Mouse (Mus musculus) lung, embryonic 16.5 days (tissue): ENCODE data around the gene Sirpa. TPM values are rescaled to one million over a fixed set of nuclear protein-coding genes. Genes with fewer than 3 reads are reported as not detected.
A peak's percentile ranks its signal among the peaks of the same experiment; 100 is the strongest.

Source experiments
- ATAC-seq: fragments of 200-750 bp; cut with Nextera tagmentation; 2 replicates; pipeline ENCODE4 v1.8.0; 2017; ENCODE audit warnings: low read depth, mild to moderate bottlenecking, moderate library complexity
- H3K27ac ChIP-seq: fragments of 300-500 bp; sonication (generic); 2 replicates; pipeline ENCODE4 v1.5.1; 2014; ENCODE audit warnings: mild to moderate bottlenecking, control low read depth, low read length
- H3K27me3 ChIP-seq: fragments of 300-500 bp; sonication (generic); 2 replicates; pipeline ENCODE4 v1.6.1; 2014; ENCODE audit warnings: low read depth, low read length, mixed read lengths; ENCODE audit not compliant: control insufficient read depth, insufficient read depth
- H3K36me3 ChIP-seq: fragments of 300-500 bp; sonication (generic); 2 replicates; pipeline ENCODE4 v1.6.1; 2014; ENCODE audit warnings: low read length; ENCODE audit not compliant: control insufficient read depth, insufficient read depth
- H3K4me1 ChIP-seq: fragments of 300-500 bp; sonication (generic); replicated peaks from 2 replicates; pipeline ENCODE4 v1.6.1; 2014; ENCODE audit warnings: low read length, mixed read lengths; ENCODE audit not compliant: control insufficient read depth, insufficient read depth
- H3K4me2 ChIP-seq: fragments of 300-500 bp; sonication (generic); 2 replicates; pipeline ENCODE4 v1.6.1; 2014; ENCODE audit warnings: low read depth, low read length, control low read depth
- H3K4me3 ChIP-seq: fragments of 300-500 bp; sonication (generic); 2 replicates; pipeline ENCODE4 v1.5.1; 2014; ENCODE audit warnings: mild to moderate bottlenecking, low read length, control low read depth
- H3K9ac ChIP-seq: fragments of 300-500 bp; sonication (generic); 2 replicates; pipeline ENCODE4 v1.6.1; 2014; ENCODE audit warnings: low read length, control low read depth
- H3K9me3 ChIP-seq: fragments of 300-500 bp; sonication (generic); 2 replicates; pipeline ENCODE4 v1.6.1; 2016; ENCODE audit warnings: low read length; ENCODE audit not compliant: control insufficient read depth
- WGBS: fragments of 180-500 bp; shearing (Covaris S2); extraction: QIAGEN DNeasy Blood & Tissue Kit; methylation state at CpG from one replicate; pipeline ENCODE4 v1.1.7; 2014; 5-methylcytosine and 5-hydroxymethylcytosine counted together
- polyA plus RNA-seq: library from polyadenylated mRNA; unstranded; fragments of >200 nt; fragmentation: Nextera tagmentation; extraction: Ambion mirVana; gene quantifications from 2 replicates; pipeline ENCODE4 v1.2.1, GENCODE M21; 2015

The Sirpa gene
- polyA plus RNA-seq, 1 experiment from 2014 or later, result 20.5 TPM

DNA sequence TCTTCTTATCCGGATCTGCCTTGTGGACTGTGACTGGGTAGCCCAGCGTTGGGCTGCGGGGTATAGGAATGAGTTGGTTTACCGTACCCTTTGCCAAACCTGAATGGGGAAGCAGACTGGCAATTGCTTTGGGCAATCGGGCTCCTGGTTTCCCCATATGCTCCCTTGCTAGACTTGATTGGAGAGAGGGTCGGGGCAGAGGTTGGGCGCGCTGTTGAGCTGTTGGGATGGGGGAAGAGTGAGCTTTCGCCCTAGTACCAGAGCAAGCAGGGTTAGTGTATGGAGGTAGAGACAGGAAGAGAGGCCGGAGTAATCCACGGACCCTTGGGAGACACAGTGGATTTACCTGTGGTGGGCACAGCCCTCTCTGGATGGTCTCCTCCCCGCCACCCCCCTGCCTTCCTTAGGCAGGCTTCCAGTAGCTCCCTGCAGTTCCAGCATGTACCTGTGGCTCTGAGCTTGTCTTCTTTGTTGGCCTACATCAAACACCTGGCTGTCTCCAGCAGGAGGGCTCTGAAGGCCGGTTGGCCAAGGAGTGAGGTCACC is 1.3 kb downstream of the Sirpa start:
- no peaks in the 10 kb centered on the region for H3K9me3 ChIP-seq
- peak overlapping the region; percentile 55 for H3K4me3 ChIP-seq
- H3K4me1 ChIP-seq, result peaks cover 13% of the 10 kb centered on the region
- peaks cover 3% of the 10 kb centered on the region for H3K27me3 ChIP-seq
- WGBS, result 8% methylated on average over 13 of the region's 13 CpGs
- H3K9ac ChIP-seq, result peak overlapping the region; percentile 83
- H3K36me3 ChIP-seq, result no peaks in the 10 kb centered on the region
- H3K4me2 ChIP-seq, result peak overlapping the region; percentile 88
- no peak for ATAC-seq
- peak overlapping the region; percentile 86; the same call in 1 of the 2 replicates for H3K27ac ChIP-seq

DNA sequence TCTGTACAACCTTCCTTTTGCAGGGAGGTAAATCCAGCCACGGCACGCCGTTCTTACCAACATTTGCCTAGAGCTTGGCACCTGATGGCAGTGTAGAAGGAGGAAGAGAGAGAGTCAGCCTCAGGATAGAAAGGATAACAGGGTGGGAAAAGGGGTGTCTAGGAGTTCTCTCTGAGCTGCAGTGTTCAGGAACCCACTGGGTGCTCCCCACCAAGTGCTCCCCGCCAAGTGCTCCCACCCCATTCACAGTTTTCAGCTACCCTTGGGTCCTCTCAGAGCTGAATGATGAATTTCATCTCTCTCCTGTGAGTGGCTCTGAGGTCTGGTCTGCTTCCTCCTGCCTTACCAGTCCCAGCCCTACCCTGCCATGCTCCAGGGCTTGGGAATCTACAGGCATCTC is 1.9 kb downstream of the Sirpa start:
- ATAC-seq, result no peak
- no peak overlapping the region for H3K27ac ChIP-seq
- peak overlapping the region; percentile 88 for H3K4me2 ChIP-seq
- H3K4me1 ChIP-seq, result peaks cover 13% of the 10 kb centered on the region
- H3K36me3 ChIP-seq, result no peaks in the 10 kb centered on the region
- 54% methylated on average over 4 of the region's 4 CpGs for WGBS
- no peaks in the 10 kb centered on the region for H3K9me3 ChIP-seq
- peak overlapping the region; percentile 34 for H3K9ac ChIP-seq
- H3K27me3 ChIP-seq, result peaks cover 3% of the 10 kb centered on the region
- peak overlapping the region; percentile 55 for H3K4me3 ChIP-seq

DNA sequence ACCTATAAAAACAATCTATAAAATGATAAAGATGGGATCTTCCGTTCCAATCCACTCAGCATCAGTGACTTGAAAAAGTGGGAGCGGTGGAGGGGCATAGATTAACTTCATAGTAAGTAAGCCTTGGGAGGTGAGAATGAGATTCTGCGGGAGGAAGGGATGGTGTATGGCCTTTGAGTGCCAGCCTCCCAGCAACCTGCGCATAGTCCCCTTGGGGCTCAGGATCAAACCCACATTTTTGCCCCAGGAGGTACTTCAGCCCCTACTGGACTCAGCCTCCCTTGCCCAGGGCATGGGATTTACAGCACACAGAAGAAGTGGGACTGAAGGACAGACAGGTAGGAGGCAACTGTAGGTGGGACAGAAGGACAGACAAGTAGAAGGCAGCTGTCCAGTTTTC is 2.6 kb downstream of the Sirpa start:
- H3K36me3 ChIP-seq, result no peaks in the 10 kb centered on the region
- H3K4me1 ChIP-seq, result peaks cover 13% of the 10 kb centered on the region
- H3K27ac ChIP-seq, result no peak overlapping the region; the same call in 1 of the 2 replicates
- ATAC-seq, result no peak
- no peak overlapping the region for H3K9ac ChIP-seq
- H3K9me3 ChIP-seq, result no peaks in the 10 kb centered on the region
- peaks cover 3% of the 10 kb centered on the region for H3K27me3 ChIP-seq
- no peak overlapping the region for H3K4me3 ChIP-seq
- 67% methylated on average over 4 of the region's 4 CpGs for WGBS
- H3K4me2 ChIP-seq, result no peak overlapping the region

DNA sequence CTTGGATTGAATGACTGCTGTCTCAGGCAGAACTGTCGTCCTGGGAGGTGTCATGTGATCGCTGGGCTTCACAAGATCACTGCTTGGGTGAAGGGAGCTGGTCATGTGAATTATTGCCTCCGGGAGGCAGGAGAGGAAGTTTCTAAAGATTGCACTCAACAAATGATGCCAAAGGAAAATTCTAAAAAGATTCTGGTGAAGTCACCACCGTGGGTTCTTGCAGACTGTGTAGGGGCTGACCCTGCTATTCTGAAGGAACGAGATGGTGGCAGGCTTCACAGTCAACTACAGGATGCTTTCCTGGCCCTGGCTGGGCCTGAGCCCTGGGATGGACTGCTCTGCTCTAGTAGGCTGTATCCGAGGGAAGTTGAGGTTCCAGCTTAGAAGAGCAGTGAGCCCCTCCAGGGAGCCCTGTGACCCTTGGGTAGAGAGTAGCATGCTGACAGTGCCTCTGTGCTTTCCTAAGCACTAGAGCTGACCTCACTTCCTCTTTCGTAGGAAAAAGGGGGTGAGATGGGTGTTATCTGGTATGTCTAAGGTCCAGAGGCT is 3.1 kb downstream of the Sirpa start:
- no peak overlapping the region for H3K4me3 ChIP-seq
- no peak for ATAC-seq
- H3K27ac ChIP-seq, result no peak overlapping the region; the same call in 1 of the 2 replicates
- H3K9ac ChIP-seq, result no peak overlapping the region
- no peaks in the 10 kb centered on the region for H3K9me3 ChIP-seq
- H3K4me1 ChIP-seq, result peaks cover 13% of the 10 kb centered on the region
- H3K27me3 ChIP-seq, result peaks cover 3% of the 10 kb centered on the region; the same call in 1 of the 2 replicates
- no peaks in the 10 kb centered on the region for H3K36me3 ChIP-seq
- 48% methylated on average over 7 of the region's 7 CpGs for WGBS
- H3K4me2 ChIP-seq, result no peak overlapping the region

DNA sequence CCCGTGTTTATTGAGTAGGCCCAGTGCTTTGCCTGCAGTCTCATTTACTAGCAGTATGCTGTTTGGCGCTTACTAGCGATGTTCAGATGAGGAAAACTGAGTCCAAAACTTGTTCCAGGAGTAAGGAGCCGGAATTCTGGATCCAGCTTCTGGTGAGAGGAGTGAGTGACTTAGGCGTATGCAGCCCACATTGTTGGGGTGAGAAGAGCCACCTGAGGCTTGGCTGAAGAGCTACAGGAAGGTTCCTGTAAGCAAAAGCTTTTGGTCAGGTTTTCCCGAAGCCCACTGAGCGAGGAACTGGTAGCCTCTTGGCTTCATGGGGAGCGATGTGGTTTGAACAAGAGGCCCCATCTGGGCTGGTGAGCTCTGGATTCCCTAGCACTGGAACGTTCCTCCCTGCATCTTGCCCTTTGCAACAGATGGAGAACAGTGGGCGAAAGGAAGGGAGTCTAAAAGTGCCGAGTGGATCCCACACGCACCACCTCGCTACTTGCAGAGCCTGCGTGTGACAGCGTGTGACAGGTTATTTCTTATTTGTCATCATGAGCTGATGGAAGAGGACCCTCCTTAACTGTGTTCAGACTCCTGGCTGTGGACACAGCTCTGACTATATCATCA is 4.0 kb downstream of the Sirpa start:
- H3K36me3 ChIP-seq, result no peaks in the 10 kb centered on the region
- ATAC-seq, result no peak
- no peak overlapping the region for H3K4me3 ChIP-seq
- no peak overlapping the region for H3K4me2 ChIP-seq
- peaks cover 13% of the 10 kb centered on the region for H3K4me1 ChIP-seq
- no peak overlapping the region for H3K9ac ChIP-seq
- H3K27me3 ChIP-seq, result peaks cover 3% of the 10 kb centered on the region; the same call in 1 of the 2 replicates
- H3K9me3 ChIP-seq, result no peaks in the 10 kb centered on the region
- WGBS, result 89% methylated on average over 15 of the region's 15 CpGs
- H3K27ac ChIP-seq, result no peak overlapping the region

DNA sequence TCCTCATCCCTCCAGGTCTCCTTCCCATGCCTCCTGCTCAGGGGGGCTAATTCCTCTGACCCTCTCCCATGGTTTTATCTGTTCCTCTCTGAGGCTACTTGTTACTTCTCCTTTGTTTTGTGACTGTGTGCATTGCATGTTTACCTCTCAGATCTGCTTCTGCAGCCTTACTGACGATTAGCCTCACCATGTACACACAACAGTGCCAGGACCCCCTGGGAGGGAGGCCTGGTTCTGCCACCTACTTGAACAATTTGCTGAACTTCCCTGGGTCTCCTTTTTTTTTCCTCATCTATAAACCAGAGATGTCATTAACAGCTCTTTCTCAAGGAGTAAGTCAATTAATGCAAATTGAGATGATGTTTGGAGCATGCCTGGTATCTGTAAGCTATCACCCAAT is 4.9 kb downstream of the Sirpa start:
- no peak overlapping the region for H3K9ac ChIP-seq
- 48% methylated on average over 1 of the region's 1 CpGs for WGBS

DNA sequence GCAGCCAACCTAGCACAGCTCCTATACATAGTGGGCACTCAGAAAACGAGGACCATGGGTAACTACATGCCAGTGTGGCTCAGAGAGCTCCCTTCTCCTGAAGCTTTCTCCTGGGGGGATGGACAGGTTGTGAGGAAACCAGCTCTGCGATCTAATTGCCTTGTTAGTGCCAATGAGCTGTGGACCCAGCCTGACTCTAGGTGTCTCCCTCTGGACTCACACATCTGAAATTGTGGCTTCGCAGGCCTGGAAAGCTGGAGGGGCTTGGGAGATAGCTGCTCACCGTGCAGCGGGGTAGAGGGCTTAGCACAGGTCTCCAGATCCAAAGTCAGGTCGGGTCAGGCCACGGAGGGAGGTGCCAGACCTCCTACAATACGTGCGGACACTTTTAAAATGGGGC is 5.5 kb downstream of the Sirpa start:
- Histone ChIP-seq H3K4me1 (peaks cover 9% of the 10 kb centered on the region), H3K36me3 (no peaks in the 10 kb centered on the region), H3K27me3 (peaks cover 3% of the 10 kb centered on the region; the same call in 1 of the 2 replicates), H3K9ac (no peak overlapping the region), H3K27ac (no peak overlapping the region), H3K9me3 (no peaks in the 10 kb centered on the region), H3K4me3 (no peak overlapping the region), H3K4me2 (no peak overlapping the region)
- no peak for ATAC-seq
- WGBS, result 53% methylated on average over 9 of the region's 9 CpGs

More for the DNA sequence above, 4.9 kb downstream of the Sirpa start:
- Histone ChIP-seq H3K27me3 (peaks cover 3% of the 10 kb centered on the region; the same call in 1 of the 2 replicates), H3K4me3 (no peak overlapping the region), H3K9me3 (no peaks in the 10 kb centered on the region), H3K4me2 (no peak overlapping the region), H3K4me1 (peaks cover 9% of the 10 kb centered on the region), H3K27ac (no peak overlapping the region), H3K36me3 (no peaks in the 10 kb centered on the region)
- ATAC-seq, result no peak

DNA sequence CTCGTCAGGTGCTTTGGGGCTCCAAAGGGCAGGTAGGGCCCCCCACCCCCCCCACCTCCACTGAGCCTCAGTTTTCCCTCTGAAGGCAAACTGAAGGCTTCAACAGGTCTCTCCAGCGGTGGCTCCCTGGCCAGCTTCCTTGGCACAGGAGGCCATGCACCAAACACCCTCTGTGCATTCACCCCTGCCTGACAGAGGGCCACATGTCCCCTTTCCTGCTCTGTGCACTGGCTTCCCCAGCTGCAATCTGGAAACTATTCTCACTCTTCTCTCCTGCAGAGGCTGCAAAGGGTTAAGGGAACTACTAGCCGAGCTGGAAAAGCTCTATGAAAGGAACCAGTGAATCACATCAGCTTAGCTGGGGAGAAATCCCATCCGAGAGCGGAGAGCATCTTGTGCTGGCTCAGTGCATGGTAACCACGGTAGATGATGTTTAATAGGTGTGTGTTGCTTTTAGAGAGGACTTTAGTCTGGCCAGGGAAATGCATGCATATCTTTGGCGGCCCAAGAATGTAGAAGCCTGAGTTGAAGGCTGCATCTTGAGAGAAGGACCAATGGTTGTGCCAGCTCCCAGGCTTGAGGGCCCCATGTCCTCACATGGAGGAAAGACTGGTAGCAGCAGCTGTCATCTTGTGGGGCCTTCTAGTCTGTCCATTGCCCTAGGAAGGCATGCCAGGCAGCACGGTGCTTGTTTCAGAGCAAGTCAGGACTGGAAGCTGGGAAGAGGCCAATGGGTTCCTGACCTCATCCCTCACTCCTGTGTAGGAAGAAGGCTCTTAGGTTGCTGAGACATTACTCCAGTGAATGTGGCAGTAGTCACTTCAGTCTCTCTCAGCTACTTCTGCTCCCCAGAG is 6.8 kb downstream of the Sirpa start:
- H3K4me1 ChIP-seq, result peaks cover 2% of the 10 kb centered on the region; the same call in 1 of the 2 replicates
- ATAC-seq, result no peak
- no peaks in the 10 kb centered on the region for H3K9me3 ChIP-seq
- no peak overlapping the region for H3K4me2 ChIP-seq
- H3K27me3 ChIP-seq, result peaks cover under 1% of the 10 kb centered on the region; the same call in 1 of the 2 replicates
- H3K9ac ChIP-seq, result no peak overlapping the region
- H3K4me3 ChIP-seq, result no peak overlapping the region
- H3K36me3 ChIP-seq, result no peaks in the 10 kb centered on the region
- no peak overlapping the region for H3K27ac ChIP-seq
- WGBS, result 64% methylated on average over 8 of the region's 8 CpGs
